Mouse (Mus musculus) cerebellum, adult 9-11 months (tissue): ENCODE results near the gene P2ry14.
A peak's percentile ranks its signal among the peaks of the same experiment; 100 is the strongest.

Experiments used
- DNase-seq: peaks from one replicate; pipeline ENCODE4 v3.0.0; 2022

The P2ry14 gene

DNA sequence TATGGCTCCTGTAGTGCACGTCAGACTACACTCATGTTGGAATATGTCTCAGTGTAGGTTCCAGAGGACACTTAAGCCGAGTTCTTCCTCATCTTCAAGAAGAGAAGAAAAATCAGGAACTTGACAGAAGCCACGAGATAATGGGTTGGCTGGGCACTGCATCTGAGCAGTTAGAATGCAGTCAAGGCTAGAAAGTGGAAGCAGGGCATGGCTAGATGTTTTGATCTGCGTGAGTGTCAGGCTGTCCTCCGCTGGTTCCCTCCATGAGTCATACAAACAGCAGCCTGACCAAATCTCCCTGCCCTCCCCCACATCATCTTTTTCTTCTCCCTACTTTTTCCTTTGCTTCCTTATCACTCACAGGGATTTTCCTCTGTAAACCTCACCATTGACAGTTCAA, at the start of gene P2ry14:
TSS of gene P2ry14 (minus strand) at position 195 of the 400 bp plus-strand sequence.
- DNase-seq, result no peak

DNA sequence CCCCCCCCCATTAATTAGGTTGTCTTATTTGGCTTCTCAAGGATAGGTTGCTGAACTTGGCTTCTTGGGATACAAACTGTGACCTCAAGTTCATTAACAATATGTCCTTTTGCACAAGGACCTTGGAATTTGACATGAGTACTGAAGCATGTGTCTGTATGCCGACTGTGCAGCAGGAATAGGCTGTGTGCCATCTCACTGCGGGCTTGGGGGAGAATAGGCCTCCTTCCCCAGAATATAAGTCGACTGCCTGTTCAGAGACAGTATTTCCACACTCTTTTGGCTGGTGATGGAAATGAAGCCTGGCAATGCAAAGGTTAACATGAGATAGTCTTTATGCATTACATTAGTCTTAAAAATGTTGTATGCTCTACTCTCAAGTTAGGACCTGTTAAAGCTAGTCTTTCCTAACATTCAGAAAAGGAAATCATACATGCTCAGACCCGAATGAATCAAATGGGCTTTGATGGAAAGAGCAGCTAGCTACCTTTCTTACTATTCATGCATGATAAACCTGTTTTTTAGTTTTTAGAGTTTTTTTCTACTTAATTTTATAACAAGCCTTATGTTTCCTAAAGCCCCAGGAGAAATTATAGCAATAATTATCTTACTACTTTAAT, 44.0 kb upstream of the P2ry14 start:
- DNase-seq, result no peak

DNA sequence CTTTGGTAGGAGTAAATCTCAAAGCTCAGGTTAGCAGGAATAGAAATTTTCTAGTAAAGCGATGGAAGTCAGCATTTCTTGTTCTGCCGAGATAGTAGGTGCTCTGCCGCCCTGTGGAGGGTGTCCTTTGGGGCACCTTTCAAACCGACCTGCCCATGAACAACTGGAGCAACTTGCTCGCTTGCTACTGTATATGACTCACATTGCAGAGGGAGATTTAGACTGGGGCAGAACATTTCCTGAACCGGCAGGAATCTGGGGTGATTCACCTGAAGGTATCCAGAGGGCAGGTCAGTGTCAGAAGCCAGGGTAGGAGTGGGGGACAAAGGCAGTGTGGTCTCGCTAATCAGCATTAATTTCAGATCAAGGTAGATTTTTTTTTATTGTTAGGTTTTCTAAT, 41.5 kb upstream of the P2ry14 start, which contains the start of gene Gpr87:
TSS of gene Gpr87 (minus strand) at position 167 of the 400 bp plus-strand sequence.
- DNase-seq, result no peak

DNA sequence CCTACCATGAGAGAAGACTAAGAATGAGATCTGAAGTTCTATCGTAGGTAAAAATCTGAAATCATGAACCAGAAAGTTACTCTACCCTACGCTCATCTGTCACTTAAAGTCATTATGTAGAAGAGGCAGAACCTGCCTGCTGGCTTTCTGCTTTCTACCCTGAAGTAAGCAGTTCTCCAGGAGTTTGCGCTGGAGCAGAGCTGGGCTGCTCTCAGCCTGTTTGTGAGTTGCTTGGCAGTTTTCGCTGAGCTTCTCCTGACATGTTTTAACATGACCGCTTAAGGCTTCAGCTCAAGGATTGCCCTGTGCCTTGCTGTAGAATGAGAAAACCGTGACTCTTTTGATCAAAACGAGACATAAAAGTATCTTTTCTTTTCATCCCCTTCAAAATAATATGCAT, 40.7 kb upstream of the P2ry14 start:
- no peak for DNase-seq

DNA sequence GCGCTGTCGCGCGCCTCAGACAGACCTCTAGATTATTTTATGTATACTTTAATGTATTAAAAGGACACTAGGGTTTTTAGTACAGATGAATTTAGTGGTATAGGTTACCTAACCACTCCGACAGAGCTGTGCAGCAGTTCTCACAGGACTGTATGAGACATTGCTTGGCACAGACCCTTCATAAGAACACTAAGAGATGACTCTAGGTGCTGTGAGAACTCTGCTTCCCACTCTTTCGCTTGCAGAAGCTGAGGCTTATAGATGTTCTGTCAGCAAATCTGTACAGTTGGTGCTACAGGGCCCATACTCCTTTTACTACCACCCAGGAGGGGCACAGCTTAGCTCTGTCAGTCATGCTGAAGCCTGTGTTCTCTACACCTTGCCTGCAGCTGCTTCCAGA, 38.3 kb upstream of the P2ry14 start:
- no peak for DNase-seq

DNA sequence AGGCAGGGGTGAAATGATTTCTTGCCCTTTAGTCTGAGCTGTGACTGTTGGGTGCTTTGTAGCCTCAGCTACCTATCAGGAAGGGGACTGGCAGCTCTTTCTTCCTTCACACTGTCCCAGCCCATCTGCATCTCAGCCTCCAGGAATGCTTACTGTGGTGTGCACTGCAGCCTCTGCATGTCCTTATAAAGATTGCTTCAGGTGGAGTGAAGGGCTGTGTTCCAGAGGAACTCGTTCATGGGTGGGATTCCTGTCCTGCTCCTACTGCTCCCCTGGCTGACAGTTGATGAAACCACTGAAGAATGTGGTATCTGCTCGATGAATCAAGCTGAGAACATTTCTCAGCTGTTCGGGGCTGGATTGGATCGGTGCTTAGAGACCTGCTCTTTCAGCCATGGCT, 33.9 kb upstream of the P2ry14 start:
- no peak for DNase-seq

DNA sequence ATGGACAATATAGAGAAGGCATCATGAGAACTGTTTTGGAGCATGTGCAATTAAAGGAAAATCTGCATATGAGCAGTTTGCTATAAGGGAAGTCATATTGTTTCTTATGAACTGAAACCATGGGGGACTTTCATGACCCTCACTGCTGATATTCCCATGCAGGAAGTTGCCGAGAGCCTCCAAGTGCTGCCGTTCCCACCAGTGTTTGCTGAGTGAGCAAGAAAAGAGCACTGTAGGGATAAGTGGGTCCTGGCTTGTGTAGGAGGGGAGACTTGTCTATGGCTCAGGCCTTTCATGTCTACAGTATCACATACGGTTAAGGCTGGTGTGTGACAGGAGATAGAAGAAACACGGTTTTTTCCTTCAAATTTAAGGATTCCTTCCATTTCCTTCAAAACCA, 32.2 kb upstream of the P2ry14 start:
- DNase-seq, result no peak

DNA sequence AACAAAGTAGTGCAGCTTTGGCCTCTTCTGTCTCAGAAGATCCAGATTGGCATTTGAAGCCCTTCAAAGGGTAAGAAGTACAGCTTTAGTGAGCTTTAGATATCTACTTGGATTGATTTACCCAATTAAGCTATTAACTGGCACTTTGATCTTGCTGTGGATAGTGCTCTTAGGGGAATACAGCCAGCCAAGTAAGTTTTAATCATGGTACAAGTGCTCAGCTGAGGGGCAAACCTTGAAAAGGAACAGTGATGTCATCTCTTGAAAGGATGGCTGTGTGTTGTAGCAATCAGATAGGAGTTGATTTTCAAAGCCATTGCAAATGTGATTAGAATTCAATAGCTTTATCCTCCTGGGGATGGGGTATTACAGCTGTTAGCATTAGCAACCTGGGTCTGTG, 28.7 kb upstream of the P2ry14 start:
- no peak for DNase-seq

DNA sequence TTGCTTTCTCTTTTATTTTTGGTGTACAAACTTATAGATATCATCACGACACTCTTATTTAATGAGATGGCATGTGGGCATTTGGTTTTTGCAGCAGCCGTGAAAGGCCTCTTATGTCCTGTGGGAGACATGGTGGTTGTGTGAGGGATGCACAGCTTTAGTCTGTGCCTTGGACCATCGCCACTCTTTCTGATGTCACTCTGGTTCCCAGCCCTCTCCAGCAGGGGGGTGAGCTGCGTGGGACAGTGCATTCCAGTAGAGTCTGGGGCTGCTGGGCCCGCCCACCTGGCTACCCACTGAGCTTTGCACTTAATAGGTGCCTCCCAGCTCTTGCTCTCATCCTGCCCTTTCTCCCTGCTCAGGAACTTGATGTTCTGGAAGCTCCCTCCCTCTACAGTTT, 27.7 kb upstream of the P2ry14 start:
- no peak for DNase-seq

DNA sequence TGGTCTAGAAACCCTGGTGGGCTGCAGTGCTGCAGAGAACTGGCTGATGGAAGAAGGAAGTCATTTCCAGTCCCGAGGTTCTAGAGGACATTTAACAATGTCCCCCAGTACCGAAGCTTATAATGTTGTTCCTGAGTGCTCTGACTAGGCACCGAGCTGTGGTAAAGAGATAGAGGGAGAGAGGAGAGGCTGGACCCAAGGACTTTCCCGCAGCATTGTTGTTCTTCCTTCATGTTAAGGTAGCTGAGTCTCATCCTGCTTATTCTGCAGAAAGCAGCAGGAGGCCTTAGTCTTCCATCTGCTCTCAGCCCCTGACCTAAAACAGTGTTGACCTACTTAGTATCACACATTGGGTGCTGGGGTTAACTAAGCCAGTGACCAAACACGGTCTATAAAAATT, 23.5 kb upstream of the P2ry14 start:
- DNase-seq, result peak; percentile 87

DNA sequence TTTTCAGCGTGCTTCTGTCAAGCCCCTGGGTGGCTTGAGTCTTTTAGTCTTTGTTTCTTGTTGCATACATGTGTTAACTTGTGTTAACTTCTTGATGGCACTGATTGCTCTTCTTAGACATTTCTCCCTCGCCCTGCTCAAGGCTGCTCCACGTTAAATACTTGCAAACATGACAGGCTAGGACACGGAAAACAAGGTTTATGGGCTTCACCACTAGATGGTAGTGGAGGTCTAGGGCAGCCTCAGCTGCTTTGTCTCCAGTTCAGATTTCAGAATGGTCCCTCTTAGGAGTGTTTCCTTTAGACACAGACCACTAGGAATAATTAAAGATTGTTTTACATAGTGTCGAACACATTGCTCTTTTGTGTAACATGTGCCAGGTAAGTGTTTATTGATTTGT, 21.8 kb upstream of the P2ry14 start:
- peak; percentile 81 for DNase-seq

DNA sequence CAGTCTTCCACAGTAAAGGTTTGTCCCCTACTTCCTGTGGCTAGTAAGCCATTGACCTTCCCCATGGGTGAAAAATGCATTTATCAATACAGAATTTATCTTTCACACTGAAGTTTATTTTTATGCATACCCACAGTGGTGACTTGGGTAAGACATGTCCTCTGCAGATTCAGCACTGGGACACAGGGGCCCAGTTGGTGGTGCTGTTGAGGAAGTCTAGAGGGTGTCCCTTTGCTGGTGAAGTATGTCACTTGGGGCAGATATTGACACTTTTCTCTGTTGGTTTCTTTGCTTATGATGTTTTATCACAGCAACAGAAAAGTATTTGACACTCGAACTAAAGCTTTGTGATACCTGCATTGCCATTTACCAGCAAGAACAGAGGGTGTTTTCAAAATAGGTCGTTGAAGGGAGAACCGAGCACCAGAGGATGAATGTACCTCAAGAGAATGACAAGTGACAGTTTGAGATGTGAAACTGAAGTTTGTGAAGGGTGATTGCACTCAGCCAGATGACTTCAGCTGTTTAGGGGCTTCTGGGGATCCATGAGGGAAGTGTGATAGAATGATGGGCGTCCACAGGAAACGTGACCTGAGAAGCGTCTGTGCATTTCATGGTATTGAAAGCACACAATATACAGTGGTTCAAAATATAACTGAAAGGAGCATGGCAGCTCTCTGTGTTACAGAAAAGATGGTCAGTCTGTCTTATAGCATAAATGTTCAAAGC, 21.2 kb upstream of the P2ry14 start:
- no peak for DNase-seq

DNA sequence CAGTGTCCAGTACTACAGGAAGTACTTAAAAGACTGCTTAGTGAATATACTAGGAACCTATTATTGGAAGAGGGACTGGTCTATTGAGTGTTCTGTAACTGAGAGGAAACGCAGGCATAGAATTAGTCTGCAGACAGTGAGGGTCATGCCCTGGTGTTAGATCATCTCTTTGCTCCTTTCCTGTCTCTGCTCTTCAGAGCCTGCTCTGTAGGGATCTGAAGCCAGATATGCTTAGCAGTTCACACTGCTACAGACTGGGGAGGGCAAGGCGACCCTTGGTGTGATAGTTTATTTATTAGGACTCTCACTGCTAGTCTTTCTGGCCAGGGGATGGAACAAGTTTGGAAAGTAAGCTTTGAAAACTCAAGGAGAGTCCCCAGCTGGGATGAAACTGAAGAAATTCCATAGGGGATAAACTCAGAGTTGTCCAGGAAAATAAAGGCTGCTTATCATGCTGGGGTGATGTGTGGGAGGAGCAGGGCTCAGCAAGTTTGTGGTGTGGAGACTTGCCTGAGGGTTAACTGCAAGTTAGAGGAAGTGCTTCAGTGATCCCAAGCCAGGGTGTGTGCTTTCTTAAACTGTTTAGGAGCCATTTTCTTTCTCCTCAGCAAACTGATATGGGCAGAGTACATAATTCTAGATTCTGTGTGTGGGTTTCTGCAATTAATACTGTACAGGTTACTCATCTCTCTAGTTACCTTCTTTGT, 16.7 kb upstream of the P2ry14 start:
- DNase-seq, result no peak

DNA sequence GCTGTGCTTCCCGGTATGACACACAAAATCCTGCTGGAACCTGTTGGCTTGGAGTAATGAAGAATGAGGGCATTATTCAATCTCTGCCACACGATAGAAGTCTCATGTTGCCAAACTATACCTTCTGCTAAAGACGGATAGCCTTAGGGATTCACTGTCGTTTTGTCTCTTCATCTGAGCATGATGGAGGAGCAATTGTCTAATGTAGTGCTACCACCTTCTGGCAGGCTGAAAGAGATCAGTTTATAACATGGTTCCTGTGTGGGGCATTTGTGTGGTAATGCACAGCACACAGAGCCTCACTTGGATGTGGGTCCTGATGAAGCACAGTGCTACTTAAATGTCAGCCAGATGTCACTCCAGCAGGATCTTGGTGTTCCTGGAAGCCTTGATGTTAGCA, 15.8 kb upstream of the P2ry14 start:
- DNase-seq, result no peak

DNA sequence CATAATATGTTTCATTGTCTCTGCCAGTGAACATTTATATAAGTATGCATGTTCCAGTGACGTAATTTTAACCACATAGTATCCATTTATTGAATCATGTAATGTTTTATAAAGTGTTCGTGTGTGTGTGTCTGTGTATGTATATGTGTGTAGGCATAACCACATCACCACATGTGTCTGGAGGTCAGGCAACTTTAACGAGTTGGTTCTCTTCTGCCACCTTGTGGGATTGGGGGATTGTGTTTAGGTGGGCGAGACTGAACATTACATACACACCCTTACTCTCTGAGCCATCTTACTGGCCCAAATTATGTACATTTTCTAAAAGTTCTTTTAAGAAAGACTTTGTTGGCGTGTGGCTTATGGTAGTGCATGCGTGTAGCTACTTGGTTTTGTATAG, 15.1 kb upstream of the P2ry14 start:
- DNase-seq, result no peak

DNA sequence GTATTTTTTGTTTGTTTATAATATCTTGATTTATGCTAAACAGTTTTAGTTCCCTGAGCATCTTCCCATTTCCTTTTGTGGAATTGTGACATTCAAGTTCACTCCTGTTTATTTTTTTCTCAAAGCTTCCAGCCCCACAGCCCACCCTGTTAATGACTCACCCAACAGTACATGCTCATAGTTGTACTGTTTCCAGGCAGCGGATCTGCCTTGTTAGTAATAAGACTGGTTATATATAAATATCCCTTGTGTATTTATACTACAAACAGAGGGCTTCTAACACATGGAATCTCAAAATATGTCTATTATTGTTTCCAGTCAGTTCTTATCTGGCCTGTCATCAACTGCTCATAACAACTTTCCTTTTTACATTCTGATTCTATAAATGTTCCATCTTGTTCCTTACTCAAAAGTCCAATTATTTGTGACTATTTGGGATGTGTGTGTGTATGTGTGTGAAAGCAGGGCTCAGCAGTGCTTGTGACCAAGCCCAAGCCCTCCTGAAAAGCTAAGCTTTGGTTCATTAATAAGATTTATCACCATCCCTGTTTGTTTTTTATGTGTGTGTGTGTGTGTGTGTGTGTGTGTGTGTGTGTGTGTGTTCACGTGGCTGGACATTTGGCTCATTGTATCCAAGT, 14.1 kb upstream of the P2ry14 start:
- DNase-seq, result no peak

DNA sequence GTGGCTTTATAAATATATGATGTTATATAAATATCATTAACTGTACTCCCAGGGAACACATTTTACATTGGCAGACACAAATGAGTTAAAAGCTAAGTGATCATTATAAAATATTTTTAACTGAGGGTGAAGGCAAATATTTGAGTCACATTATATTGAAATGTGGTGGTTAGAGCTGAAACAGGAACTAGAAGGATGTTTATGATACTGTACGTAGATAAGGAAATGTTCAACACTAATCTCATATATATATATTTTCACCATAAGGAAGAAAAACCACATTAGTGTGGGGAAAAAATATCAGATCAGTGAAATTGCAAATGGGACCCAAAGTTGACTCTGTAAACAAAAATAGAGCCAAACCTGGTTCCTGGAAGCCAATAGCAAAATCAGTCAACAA, 7.0 kb upstream of the P2ry14 start:
- DNase-seq, result no peak

DNA sequence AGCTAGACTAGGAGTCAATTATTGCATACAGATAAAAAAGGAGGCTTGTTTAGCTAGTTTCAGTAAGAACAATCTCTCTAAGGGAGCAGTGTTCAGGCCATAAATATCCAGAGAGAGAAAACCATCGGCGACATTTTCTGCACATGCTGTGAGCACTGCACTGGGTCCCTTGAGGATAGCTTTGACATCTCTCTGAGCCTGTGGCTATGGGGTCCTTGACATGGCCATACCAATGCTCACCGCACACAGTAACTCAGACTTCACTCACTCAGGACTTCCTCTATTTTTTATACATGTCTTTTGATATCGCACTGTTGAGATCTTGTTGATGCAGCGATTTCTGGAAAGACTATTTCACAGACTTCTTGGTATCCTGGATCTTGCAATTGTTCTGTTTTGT, 3.6 kb upstream of the P2ry14 start:
- no peak for DNase-seq

DNA sequence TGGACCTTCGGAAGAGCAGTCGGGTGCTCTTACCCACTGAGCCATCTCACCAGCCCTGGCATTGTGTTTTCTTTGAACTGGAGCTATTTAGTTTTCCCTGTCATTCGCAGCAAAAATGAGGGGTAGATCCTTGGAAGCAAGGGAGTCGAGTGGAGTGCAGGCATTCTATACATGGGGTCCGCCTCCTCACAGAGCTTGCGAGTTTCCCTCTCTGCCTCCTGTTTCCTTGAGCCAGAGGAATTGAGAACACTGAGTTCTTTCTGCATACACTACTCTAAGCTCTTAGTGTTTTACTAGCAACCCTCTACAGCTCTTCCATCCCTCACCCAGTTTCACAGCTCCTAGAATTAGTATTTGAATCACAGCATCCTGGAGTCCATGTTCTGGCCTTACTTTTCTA, 2.0 kb upstream of the P2ry14 start:
- no peak for DNase-seq

DNA sequence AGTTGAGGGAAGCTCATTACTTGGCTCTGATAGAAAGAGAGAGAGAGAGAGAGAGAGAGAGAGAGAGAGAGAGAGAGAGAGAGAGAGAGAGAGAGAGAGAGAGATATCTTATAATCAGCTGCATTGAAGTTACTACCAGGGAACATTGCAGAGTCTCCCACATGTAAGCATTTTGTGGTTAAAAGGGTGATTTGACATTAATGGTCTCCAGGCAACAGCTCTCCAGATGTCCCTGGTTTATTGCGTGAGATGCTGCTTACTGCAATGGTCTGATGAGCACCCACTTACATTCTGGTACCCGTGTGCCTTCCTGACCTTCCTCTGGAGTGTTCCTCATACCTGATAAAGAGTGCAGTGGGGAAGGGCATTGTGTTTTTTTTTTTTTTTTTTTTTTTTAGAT, 1.5 kb upstream of the P2ry14 start:
- DNase-seq, result no peak

DNA sequence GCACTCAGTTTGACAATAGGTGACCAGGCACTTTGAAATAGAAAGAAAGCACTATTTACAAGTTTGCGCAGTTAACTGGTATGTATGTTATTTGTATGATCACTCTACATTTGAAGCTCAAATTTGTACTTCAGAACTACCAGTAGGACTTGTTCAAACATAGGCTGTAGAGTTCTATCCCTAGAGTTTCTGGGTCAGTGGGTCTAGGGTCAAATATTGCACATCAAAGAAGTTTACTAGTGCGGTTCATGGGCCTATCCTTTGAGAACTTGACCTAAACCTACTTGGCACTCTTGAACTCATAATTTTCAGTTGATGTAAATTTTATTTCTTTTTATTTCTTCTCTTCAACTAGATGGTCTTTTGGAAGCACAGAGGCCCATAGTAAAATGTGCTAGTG, 2.8 kb downstream of the P2ry14 start:
- no peak for DNase-seq

DNA sequence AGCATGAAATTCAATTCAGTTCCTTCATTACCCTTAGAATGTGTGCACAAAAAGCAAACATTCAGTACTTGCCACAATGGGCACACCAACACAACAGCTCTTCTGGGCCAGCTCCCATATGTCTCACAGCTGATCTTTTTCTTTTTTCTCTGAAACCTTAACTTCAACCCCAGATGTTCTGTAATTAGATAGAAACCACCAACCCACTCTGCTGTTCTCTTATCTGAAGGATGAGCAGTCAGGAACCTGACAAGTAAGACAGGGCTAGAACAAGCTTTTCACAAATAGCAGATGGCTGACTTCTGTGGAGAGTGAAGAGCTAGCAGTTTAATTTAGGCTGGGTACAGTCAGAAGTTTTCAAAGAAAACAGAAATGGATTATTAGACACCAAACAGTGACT, 3.8 kb downstream of the P2ry14 start:
- no peak for DNase-seq

DNA sequence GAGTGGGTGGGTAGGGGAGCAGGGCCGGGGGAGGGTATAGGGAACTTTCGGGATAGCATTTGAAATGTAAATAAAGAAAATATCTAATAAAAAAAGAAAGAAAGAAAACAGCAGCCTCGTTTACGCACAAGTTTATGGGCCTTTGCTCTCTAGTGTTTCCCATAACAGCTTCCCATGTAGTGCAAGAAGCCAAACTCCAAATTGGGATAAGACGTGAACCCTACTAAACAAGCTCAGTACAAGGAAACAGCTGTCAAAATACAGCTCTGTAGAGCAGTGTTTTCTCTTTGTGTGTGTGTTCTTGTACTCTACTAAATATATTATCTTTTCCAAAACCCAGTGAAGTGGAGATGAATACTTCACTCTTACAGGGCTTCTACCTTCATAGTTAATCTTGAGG, 8.2 kb downstream of the P2ry14 start:
- no peak for DNase-seq
